Mouse (Mus musculus): Measurements from ENCODE around the gene Nxt1.

Nxt1 gene

DNA sequence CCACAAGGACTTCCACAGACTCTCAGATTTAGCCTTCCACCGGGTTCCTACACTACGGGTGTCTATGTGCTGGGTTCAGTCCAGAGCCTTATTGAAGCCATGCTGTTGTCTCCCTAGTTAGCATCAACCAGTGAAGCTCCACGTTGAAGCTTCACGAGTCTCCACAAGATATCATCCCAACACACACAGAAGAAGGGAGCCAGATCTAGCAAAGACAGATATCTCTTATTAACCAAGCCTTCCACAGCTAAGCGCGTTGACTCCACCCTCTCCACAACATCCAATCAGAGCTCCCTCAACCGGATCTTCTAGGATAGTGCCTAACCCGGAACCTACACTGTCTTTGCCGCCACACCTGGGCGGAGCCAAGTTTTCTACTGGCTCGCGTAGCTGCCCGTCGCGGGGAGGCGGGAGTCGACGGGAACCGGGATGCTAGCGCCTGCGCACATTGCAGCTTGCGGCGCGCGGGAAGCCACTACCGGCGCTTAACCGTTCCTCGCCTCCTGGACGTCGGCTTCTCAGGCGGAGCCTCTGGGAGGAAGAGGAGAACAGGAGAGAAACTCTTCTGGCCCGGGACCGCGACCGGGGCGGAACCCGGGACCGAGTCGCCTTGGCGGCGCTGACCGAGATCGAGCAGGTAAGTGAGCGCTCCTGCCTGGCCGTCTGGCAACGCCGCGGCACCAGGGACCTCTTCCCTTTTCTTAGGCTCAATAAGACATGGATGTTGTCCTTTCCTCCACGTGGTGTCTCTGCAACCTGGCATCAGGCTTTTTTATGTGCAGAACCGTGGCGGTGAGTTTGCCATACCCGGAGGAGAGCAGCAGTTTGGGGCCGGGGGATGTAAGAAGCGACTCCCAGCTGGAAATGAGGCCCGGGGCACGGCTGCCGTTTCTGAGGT is at the start of gene Nxt1:
Nxt1 (plus strand) TSS at position 403 of the 898 bp plus-strand sequence.
- peak; percentile 99 to 100 for DNase-seq (ENCODE audit: low spot score in 2 of 2)

DNA sequence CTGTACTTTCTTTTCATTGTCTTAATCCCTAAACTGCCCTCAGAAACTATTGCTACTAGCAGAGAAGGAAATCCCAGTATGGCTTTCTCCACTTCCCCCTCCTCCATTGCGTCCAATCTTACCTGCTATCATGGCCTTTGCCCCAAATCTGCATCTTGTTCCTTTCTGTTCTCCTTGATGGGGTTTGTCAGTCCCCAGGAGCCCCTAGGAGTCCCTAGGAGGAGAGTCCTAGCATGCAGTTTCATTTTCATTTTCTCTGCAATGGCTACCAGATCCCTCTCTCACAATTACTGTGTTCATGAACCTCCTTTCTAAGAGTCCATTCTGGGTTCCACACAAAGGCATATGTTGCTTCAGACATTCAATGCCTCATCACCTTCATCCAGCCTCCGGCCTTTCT is 49.3 kb upstream of the Nxt1 start:
- DNase-seq (ENCODE audit: low spot score in 2 of 2) = no peak

DNA sequence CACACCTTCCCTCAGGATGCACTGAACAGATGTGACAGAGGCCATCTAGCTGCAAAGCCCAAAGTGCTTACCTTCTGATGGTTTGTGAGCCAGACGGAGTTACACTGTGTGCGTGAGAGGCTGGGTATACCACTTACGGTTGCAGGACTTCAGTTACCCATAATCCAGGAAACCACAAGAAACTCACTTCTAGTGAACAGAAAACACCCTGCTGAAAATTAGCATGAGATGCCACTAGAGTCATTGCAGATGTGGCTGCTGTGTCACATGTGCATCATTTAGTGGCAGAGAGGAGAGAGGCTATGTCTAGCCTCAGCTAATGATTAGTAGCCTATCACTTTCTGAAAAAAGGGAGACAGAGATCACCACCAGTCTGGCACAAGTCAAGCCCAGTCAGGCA is 47.9 kb upstream of the Nxt1 start:
- no peak for DNase-seq (ENCODE audit: low spot score in 2 of 2)

DNA sequence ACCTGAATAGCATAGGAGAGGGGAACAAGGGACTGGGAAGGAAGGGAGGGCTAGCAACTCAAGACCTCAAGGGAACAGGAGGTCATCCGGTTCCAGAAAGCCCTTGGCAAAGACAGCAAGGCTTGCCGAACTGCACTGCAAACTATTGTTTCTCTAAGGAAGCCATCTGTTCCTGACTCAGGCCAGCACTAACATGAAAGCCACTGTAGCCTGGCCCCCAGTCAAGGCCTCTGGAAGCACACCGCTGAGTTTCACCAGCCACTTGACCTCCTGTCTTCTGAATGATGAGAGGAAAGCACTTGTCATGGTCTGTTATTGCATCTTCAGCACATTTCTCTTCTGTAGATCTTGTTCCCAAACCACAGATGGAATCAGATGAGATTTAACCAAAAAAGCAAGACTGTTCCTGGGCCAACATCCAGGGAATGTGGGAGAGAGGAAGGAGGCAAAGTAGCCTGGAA is 45.4 kb upstream of the Nxt1 start:
- no peak for DNase-seq (ENCODE audit: low spot score in 2 of 2)

DNA sequence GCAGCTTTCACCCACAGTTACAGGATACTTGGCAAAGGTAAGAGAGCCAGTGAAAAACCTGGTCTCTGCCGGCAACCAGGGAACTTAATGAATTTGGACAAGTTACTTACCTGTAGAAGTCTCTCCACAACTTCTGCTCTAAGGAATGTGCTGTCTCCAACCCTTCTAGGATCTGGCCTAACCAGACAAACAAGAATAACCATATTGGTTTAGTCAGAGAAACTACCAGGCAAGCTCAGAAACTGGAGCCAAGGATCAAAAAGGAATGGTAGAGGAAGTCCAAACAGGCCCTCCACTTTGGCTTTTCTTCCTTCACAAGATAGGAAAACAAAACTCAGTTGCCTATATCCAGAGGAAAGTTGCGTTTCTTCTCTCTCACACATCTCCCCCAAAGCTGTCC is 41.4 kb upstream of the Nxt1 start:
- DNase-seq (ENCODE audit: low spot score in 2 of 2) = no peak

DNA sequence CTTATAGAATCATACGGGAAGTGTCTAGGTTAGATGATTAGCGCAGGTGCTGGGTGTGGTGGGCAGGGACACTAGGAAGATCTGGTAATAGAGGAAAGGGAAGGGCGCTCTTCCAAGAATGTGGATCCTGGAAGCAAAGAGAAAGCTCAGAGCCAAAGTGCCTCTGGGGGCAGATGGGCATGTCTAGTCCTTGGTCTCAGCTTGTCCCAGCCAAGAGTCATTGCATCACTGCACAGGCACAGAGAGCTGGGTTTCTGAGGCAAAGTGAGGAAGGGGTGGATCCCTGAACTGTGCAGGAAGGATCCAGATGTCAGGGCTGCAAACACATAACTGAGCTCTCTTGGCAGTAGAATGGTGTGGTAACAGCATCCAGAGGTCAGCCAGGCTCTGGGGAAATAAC is 40.8 kb upstream of the Nxt1 start:
- no peak for DNase-seq (ENCODE audit: low spot score in 2 of 2)

DNA sequence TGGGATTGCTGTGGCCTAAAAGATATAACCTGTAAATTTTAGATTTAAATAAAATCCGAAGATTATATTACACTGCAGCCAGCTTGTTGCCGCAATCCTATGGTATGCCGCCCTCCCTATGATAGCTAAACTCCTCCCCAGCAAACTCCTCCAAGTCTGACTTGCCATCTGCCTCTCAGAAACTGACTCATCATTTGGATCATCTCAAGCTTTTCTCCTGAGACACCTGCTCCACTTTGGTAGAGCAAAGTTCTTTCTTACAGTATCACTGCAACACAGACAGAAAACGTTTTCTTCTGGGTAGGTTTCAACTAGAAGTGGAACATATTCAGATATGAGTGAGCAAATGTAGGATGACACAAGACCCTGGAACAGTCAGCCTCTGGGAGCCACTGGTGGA is 37.9 kb upstream of the Nxt1 start:
- DNase-seq (ENCODE audit: low spot score in 2 of 2) = peak; percentile 36 to 52

DNA sequence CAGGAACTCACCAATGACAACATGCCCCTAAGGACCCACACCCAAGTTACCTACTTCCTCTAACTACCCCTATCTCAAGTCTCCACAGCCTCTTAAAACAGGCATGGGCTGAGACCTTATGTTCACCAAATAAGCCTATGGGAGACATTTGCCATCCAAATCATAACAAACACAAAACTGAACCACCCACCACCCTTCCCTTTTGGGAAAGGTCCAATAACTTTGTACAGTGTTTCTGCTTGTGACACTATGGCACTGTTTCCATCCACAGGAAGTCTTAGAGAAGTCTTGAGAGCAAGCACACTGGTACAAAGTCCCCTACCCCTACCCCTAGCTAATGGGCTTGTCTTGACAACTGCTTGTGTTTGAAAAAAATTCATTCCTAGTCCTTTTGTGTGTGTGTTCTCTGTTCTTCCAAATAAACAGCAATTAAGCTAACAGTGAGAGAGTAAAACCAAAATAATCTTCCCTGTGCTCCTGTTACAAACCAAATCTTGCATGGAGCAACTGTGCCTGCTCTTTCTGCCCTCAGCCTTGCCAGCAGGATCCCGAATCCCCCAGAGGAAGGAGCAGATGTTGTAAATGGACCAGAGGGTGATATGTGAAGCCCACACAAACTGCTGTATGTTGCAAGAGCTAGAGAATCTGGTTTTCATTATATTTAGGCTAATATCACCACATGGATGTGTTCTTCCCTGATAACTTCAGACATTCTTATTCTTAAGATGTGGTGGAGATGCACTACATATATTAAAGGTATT is 29.6 kb upstream of the Nxt1 start:
- DNase-seq (ENCODE audit: low spot score in 2 of 2) = no peak

DNA sequence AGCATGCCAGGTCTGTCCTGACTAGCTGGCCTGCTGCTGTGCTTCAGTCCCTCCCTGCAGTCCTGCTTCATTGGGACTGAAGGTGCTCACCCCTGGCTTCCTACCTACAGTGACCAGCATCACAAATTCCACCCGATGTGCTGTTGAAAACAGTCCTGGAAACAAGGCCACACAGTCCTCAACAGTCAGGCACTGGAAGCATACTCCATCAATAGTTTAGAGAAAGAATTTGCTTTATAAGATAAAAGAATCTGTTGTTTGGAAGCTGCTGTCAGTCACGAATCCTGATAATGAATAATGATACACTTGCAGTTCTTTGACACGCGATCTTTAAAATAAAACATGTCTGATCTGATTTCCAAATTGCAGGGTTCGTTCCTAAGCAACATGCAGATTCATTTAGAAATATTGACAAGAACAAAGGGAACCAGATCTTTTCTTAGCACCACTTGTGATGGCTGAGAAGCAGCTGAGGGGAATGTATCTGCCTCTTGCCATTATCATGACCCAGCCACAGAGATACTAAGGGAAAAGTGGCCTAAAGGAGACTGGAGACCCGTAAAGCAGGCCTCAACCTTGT is 27.9 kb upstream of the Nxt1 start:
- DNase-seq (ENCODE audit: low spot score in 2 of 2) = no peak

DNA sequence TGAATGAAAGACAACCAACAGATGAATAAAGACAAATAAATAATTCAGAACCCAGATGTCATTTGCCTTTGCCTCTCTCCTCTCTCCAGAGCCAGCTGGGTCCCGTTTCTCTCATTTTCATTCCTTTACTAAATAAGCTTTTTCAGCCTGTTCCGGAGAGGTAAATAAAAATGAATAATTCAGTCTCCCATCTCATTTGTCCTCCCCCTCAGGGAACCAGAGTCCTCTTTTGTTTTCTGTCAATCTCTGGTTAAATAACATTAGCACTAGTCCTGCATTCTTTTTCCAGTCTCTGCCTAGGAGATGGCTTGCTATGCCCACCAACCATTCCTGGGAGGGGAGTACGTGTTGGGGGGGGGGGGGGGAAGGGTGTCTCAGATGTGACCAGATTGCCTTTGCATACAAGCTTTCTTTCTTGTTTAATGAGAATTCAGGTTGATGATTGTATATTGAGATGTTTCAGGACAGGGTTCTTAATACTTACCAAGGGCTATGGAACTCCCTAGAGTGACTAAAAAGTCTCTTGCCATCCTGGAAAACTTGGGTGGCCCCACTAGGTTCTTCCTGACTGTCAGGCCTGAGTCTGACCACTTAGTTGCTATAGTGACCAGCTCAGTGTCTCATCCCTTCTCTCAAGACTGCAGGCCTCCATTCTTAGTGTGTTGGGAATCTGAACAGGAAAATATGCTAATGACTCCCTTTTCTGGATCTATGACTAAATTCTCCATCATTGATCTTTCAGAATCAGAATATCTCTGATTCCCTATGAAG is 21.6 kb upstream of the Nxt1 start:
- no peak for DNase-seq (ENCODE audit: low spot score in 2 of 2)

DNA sequence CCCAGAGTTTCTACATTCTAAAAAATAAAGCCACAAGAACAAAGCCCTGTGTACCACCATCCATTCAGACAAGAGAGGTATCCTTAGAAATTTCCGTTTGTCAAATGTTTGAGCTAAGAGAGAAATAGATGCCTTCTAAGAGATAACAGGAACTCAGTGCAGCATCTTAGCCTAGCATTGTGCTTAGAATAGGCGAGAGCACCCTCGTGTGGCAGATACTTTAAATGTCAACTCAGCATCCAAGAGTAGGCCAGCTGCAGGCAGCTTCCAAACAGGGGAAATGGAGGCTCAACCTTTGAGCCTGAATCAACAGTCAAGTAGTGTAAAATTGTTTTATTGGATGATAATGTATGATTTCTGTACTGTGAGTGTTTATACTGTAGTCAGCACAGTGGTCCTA is 17.4 kb upstream of the Nxt1 start:
- peak; percentile 86 to 88 for DNase-seq (ENCODE audit: low spot score in 2 of 2)

DNA sequence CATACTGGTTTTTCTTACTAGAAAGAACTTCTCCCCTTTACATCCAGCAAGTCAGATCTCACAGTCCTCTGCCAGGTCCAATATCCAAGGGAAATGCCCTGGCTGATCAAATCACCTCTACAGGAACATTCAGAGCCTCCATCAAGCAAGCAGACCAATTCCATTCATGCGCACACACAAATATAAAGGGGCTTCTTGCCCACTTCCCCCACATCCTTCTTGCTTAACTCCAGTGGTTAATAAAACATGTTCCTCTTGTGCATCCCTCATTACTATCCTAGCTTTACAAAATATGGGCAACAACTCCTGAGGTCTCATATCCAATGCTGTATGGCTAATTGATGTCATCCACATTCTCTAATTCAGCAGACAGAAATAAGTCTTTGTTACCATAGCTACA is 8.9 kb upstream of the Nxt1 start:
- DNase-seq (ENCODE audit: low spot score in 2 of 2) = no peak

DNA sequence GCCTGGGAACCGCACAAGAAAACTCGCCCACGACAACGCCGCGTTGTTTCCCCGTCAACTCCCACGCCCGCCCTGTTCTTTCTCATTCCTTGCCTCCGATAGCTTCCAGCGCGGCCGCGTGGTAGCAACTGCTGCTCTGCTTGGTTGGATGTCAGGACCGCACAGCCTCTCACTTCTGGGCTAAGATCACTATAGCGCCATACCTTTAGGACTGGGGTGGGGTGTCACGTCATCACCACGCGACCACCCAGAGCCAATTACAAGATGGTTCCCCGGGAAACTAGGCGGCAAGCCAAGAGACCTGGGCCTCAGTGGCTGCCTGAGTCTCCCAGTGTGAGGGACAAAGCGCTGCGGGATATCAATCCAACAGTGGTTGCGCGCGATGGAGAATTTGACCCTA is 5.4 kb downstream of the Nxt1 start:
- DNase-seq (ENCODE audit: low spot score in 2 of 2) = peak; percentile 82 to 87

DNA sequence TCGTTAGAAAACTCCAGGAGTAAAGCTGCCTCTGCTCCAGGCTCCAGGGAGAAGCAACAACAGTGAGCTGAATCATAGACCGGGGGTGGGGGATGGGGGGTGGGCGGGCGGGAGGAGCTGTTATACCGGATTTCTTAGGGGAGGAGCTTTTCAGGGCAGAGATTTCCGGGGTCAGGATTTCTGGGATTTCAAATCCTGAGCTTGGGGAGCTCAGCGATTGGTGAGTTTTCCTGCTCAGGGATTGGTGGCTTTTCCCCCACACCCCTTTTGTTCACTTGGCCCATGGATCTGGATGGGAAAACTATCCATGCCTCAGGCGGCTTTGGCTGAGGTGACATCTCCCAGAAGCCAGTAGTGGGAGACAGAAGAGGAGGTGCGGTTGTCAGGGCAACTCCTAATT is 6.9 kb downstream of the Nxt1 start:
- peak; percentile 34 to 38 for DNase-seq (ENCODE audit: low spot score in 2 of 2)

DNA sequence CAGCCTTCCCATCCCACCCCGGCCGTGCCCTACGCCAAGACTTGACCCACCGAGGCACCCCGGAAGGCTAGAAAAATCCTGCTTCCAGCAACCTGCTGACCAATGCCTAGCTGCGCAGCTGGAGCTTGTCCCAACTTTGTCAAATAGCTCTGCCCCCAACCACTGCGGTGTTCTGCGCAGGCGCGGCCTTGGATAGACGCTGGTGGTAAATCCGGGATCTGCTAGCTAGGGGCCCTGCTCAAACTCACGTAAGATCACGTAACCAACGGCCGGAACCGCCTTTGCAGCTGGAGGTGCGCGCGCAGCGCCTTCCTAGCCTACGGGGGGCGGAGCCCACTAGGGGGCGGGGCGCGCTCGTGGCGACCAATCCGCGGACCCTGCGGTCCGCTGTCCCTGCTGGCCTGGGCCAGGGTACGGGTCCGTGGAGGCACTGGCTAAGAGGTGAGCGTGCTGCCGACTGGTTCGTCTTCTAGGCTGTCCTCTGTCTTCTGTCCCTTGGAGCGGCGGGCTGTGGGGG is 8.4 kb downstream of the Nxt1 start, which contains the start of gene Gzf1:
Gzf1 (plus strand) TSS at position 249 of the 517 bp plus-strand sequence.
- DNase-seq (ENCODE audit: low spot score in 2 of 2) = peak; percentile 98 to 99

DNA sequence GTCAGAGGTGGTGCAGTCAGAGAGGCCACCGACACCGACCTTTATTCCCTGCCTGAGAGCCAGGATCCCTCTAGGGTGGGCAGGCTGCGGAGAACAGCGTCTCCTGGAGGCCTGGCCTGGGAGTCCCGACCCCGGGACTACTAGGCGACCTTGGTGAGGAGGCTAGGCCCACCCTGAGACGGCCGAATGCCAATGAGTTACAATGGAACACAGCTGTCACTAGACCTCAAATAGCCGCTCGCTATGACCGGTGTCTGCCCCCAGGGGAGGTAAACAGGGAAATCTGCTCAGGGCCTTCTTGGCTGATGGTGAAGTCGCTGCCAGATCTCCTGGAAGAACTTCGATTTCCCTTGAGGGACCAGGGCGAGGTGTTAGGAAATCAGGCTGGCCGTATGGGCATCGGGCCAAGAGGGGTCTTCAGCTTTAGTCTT is 9.1 kb downstream of the Nxt1 start:
- DNase-seq (ENCODE audit: low spot score in 2 of 2) = no peak

DNA sequence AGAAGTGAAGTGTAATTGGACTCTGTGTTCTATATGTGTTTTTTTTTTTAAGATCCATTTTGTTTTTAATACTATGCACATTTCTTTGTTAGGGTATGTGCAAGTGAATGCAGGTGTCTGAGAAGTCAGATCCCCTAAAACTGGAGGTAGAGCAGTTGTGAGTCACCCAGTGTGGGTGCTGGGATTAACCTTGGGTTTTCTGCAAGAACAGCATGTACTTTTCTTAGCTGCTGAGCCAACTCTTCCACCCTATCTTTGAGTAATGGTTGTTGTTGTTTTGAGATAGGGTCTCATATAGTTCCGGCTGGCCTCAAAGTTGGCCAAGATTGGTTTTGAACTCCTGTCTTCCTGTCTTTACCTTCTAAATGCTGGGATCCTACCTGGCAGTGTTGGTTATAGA is 10.6 kb downstream of the Nxt1 start:
- no peak for DNase-seq (ENCODE audit: low spot score in 2 of 2)

DNA sequence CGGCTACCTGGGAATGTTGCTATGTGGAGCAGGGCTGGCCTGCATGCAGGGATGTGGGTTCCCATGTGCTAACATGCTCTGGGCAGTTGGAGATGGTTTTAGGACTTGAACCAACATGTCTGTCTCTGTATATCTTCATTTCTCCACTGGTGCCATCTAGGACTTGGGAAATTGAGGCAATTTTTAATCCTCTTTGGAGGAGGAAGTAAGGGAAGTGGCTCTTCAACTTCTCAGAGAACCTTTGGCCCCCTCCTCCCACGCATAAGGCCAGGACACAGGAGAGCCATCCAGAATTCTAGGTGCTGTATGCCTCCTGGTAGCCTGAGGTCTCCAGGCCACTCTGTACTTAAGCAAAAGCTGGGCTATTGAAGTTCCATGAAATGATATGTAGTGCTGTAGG is 12.6 kb downstream of the Nxt1 start:
- no peak for DNase-seq (ENCODE audit: low spot score in 2 of 2)

DNA sequence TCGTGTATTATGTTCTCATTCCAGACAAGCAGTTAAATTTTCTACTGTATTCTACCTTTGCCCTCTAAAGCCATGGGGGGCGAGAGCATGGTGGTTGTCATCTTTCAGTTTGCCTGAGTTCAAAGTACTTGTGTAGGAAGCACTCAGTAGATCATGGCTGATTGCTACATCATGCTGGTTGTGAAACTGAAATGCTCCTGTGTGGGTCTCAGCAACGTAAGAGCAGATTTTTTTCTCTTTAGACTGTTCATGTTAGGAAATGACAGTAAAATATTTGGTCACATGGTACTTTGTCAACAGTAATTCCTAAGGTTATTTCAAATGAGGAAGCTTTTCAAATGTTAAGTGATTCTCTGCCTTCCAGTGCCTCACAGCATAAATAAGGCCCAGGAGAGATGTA is 13.3 kb downstream of the Nxt1 start:
- no peak for DNase-seq (ENCODE audit: low spot score in 2 of 2)

DNA sequence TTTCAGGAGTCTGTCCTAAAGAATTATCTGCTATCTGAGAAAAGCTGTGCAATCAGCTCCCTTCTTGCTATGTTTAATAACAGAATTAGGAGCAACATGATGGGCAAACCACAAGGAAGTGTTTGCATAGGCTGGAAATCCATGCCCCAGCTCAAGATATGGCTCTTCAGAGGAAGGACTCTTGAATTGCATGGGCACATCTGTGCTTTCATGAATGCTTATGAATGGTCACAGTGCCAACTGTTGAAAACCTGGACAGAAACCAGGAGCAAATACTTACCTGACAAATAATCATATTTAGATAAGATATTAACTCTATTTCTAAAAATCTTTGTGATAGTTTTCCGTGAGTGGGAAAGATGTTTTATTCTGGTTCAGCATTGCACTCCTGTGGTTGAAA is 14.5 kb downstream of the Nxt1 start:
- DNase-seq (ENCODE audit: low spot score in 2 of 2) = no peak

DNA sequence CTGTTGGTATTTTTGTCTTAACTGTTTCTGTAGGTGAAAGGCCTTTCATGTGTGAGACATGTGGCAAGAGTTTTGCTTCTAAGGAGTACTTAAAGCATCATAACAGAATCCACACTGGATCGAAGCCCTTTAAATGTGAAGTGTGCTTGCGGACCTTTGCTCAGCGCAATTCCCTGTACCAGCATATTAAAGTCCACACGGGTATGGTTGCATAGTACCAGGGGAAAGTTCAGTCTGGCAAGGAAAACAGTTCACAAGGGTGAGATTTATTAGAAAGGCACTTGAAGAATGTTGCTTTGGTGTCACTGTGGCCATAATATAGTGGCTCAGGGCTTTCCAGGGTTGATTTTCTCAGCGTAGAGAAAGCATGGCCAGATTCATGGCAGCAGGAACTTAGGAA is 15.6 kb downstream of the Nxt1 start:
- DNase-seq (ENCODE audit: low spot score in 2 of 2) = no peak

Data from right cerebral cortex, adult 2 months (tissue).